ENCODE assay signal across 9 mouse cellular contexts in genomic region chr2:6726071-6726470, GRCm38 (mm10).
DNase-seq lines count a peak whose midpoint lies in the region; ATAC-seq and TF ChIP-seq lines count a peak whose summit lies in the region.
"Had no signal": no experiment of that assay in that cellular context is flagged by ENCODE, and none has a peak within 500 bp of the region (broad histone marks: within the 10 kb centered on the region; RNA-seq: fewer than 3 reads in every experiment).

No protein-coding gene starts in this region.

- no peak overlapping the region for H3K27ac ChIP-seq in kidney, embryonic 16.5 days (ENCODE audit: low read length)
- 0 out of 2 replicates have a peak overlapping the region, but pooled peaks have one; percentile 13 for H3K27ac ChIP-seq in lung, embryonic 16.5 days (ENCODE audit: low read length)
- H3K27ac ChIP-seq: limb, embryonic 15.5 days had no signal

- 77% methylated on average over 8 of the region's 8 CpGs for WGBS in kidney, embryonic 16.5 days
- 63% methylated on average over 8 of the region's 8 CpGs for WGBS in lung, embryonic 16.5 days

- ATAC-seq in kidney, embryonic 16.5 days (ENCODE audit: low FRiP score, low TSS enrichment): no peak
- ATAC-seq in lung, embryonic 16.5 days (ENCODE audit: low read depth): peak; percentile 47; the same call in 1 of the 2 replicates

- peak; percentile 17 for DNase-seq in embryo, embryonic 11 days
- DNase-seq in embryo, embryonic 10 days (ENCODE audit: low spot score): no peak
- DNase-seq in kidney, postnatal 10 days: peak; percentile 30
- DNase-seq in brain, embryonic 14.5 days (ENCODE audit: low read depth): peak; percentile 43
- DNase-seq in layer of hippocampus, adult 9-10 months (ENCODE audit: low spot score): no peak
- DNase-seq in urinary bladder, postnatal 10 days (ENCODE audit: low spot score): no peak

- H3K27me3 ChIP-seq in kidney, embryonic 16.5 days (ENCODE audit: insufficient read depth, low read length): no peaks in the 10 kb centered on the region
- H3K27me3 ChIP-seq in lung, embryonic 16.5 days (ENCODE audit: control insufficient read depth, insufficient read depth, low read depth, low read length): no peaks in the 10 kb centered on the region
- H3K27me3 ChIP-seq: limb, embryonic 15.5 days had no signal

- no peak overlapping the region for H3K4me3 ChIP-seq in kidney, embryonic 16.5 days (ENCODE audit: low read length)
- no peak overlapping the region for H3K4me3 ChIP-seq in lung, embryonic 16.5 days (ENCODE audit: low read length)
- H3K4me3 ChIP-seq: limb, embryonic 15.5 days had no signal

- H3K36me3 ChIP-seq in kidney, embryonic 16.5 days (ENCODE audit: insufficient read depth, low read length): no peaks in the 10 kb centered on the region
- no peaks in the 10 kb centered on the region for H3K36me3 ChIP-seq in lung, embryonic 16.5 days (ENCODE audit: control insufficient read depth, insufficient read depth, low read length)
- H3K36me3 ChIP-seq: limb, embryonic 15.5 days had no signal

- no peak for TF ChIP-seq POLR2A in brain, embryonic 14.5 days (IDR thresholded peaks at IDR 0.05; ENCODE audit: borderline replicate concordance, extremely low read depth, insufficient read depth, insufficient read length, poor library complexity, severe bottlenecking)

- peaks cover 12% of the 10 kb centered on the region for H3K4me1 ChIP-seq in kidney, embryonic 16.5 days (ENCODE audit: insufficient read depth, low read length)
- 0 out of 2 replicates have a peak, but pooled peaks cover 5% of the 10 kb centered on the region for H3K4me1 ChIP-seq in lung, embryonic 16.5 days (replicated peaks; ENCODE audit: control insufficient read depth, insufficient read depth, low read length)

- H3K4me2 ChIP-seq in kidney, embryonic 16.5 days (replicated peaks; ENCODE audit: low read depth, low read length): no peak overlapping the region
- no peak overlapping the region for H3K4me2 ChIP-seq in lung, embryonic 16.5 days (ENCODE audit: low read depth, low read length)
- H3K4me2 ChIP-seq: limb, embryonic 15.5 days had no signal

- H3K9ac ChIP-seq in kidney, embryonic 16.5 days (replicated peaks; ENCODE audit: low read length): no peak overlapping the region
- no peak overlapping the region for H3K9ac ChIP-seq in lung, embryonic 16.5 days (ENCODE audit: low read length)
- H3K9ac ChIP-seq: limb, embryonic 15.5 days had no signal

- H3K9me3 ChIP-seq in kidney, embryonic 16.5 days (ENCODE audit: low read length): no peaks in the 10 kb centered on the region
- no peaks in the 10 kb centered on the region for H3K9me3 ChIP-seq in lung, embryonic 16.5 days (ENCODE audit: control insufficient read depth, low read length)
- H3K9me3 ChIP-seq: limb, embryonic 15.5 days had no signal

- TF ChIP-seq CTCF in brain, embryonic 14.5 days (IDR thresholded peaks at IDR 0.05; ENCODE audit: borderline replicate concordance, extremely low read depth, insufficient read depth, insufficient read length): peak; percentile 13; the same call in 1 of the 2 replicates

Comparison
In these comparisons a context has a peak if more than half of its experiments do, and no peak if none do; other contexts are left out.
1. DNase-seq: peak in embryo, embryonic 11 days (single experiment), kidney, postnatal 10 days (single experiment) and brain, embryonic 14.5 days (single experiment); none in embryo, embryonic 10 days (single experiment), layer of hippocampus, adult 9-10 months (single experiment) and urinary bladder, postnatal 10 days (single experiment).